Mouse (Mus musculus) C3H10T1/2 (cell line): Measurements from ENCODE around the gene Khdc1b. TPM values are rescaled to one million over a fixed set of nuclear protein-coding genes. Genes with fewer than 3 reads are reported as not detected.

Experiments
- polyA plus RNA-seq, 2 experiments: library from polyadenylated mRNA; unstranded; fragments of >200 nt; fragmentation: generic; extraction: Trizol; gene quantifications; one replicate each; pipeline ENCODE4 v1.2.1; 2012; ENCODE audit warnings: missing spikeins in 2 of 2

Gene Khdc1b
- not detected for polyA plus RNA-seq

DNA sequence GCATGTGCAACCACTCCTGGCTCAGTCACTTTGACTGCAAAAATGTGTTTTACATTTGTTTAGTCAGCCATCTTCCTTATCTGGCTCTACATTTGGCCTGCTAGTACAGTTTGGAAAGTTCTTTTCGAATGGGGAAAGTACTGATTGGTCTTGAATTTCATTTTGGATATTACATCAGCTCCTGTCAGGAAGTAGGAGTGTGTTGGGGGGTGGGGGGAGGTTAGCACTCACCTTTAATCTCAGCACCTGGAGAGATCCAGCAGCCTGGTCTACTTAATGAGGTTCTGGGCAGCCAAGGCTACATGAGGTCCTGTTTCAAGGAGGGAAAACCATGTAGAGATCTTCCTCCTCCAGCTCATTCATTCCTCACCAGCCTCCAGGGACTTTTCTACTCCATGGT, at the start of gene Khdc1b:
TSS of gene Khdc1b (plus strand) at position 301 of the 400 bp plus-strand sequence.

DNA sequence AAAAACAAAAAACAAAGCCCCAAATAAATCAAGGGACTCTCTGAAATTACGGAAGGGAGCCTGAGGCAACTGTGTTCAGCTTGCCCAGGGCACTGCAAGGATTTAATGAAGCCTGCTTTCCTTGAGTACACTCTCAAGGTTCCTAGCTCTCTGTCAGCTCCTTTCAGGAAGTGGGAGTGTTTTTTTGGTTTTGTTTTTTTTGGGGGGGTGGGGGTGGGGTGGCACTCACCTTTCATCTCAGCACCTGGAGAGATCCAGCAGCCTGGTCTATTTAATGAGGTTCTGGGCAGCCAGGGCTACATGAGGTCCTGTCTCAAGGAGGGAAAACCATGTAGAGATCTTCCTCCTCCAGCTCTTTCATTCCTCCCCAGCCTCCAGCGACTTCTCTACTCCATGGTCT, 34.0 kb upstream of the Khdc1b start, which contains the start of gene Khdc1a:
TSS of gene Khdc1a (plus strand) at position 301 of the 400 bp plus-strand sequence.

DNA sequence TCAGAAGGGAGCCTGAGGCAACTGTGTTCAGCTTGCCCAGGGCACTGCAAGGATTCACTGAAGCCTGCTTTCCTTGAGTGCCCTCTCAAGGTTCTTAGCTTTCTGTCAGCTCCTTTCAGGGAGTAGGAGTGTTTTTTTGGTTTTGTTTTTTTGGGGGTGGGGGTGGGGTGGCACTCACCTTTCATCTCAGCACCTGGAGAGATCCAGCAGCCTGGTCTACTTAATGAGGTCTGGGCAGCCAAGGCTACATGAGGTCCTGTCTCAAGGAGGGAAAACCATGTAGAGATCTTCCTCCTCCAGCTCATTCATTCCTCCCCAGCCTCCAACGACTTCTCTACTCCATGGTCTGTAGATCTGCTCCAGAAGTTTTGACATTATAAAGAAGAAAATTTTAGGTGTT, 15.3 kb upstream of the Khdc1b start, which contains the start of gene Khdc1c:
TSS of gene Khdc1c (plus strand) at position 301 of the 400 bp plus-strand sequence.

Other genes with a start within 250 kb of the Khdc1b start
- gene Tmem14a, start 165.0 kb upstream of the Khdc1b start, polyA plus RNA-seq: 1 to 10 TPM in 1 of 2 experiments, under 1 TPM in 1; 0.41 to 4.9 TPM
- under 1 TPM in 1 of 2 experiments, not detected in 1; 0.05 TPM for gene Gsta3, start 143.0 kb upstream of the Khdc1b start, polyA plus RNA-seq
- not detected for gene Khdc1a, start 33.9 kb upstream of the Khdc1b start, polyA plus RNA-seq
- gene Khdc1c, start 15.2 kb upstream of the Khdc1b start, polyA plus RNA-seq: not detected